Mouse (Mus musculus) midbrain, postnatal 0 days (tissue): ENCODE measurements around the gene Cbs. TPM values are rescaled to one million over a fixed set of nuclear protein-coding genes. Genes with fewer than 3 reads are reported as not detected.

Experiments used
- ATAC-seq: fragments of 200-750 bp; cut with Nextera tagmentation; 2 replicates; pipeline ENCODE4 v1.8.0; 2017; ENCODE audit warnings: moderate number of reproducible peaks, mild to moderate bottlenecking, moderate TSS enrichment, moderate library complexity; ENCODE audit not compliant: low FRiP score
- DNase-seq: peaks from one replicate; pipeline ENCODE4 v3.0.0-alpha.2; 2015; ENCODE audit warnings: low spot score
- H3K27ac ChIP-seq: fragments of 300-500 bp; sonication (generic); 2 replicates; pipeline ENCODE4 v1.5.1; 2014; ENCODE audit warnings: low read depth, mild to moderate bottlenecking, low read length, mixed read lengths
- H3K27me3 ChIP-seq: fragments of 300-500 bp; sonication (generic); 2 replicates; pipeline ENCODE4 v1.6.1; 2014; ENCODE audit warnings: low read length, control low read depth, mixed read lengths; ENCODE audit not compliant: insufficient read depth
- H3K36me3 ChIP-seq: fragments of 300-500 bp; sonication (generic); 2 replicates; pipeline ENCODE4 v1.6.1; 2014; ENCODE audit warnings: low read length, control low read depth, mixed read lengths; ENCODE audit not compliant: insufficient read depth
- H3K4me1 ChIP-seq: fragments of 300-500 bp; sonication (generic); 2 replicates; pipeline ENCODE4 v1.6.1; 2014; ENCODE audit warnings: mild to moderate bottlenecking, control low read depth, antibody characterized with exemption, low read length, mixed read lengths; ENCODE audit not compliant: insufficient read depth
- H3K4me2 ChIP-seq: fragments of 300-500 bp; sonication (generic); 2 replicates; pipeline ENCODE4 v1.6.1; 2014; ENCODE audit warnings: low read depth, mild to moderate bottlenecking, low read length, mixed read lengths; ENCODE audit not compliant: poor library complexity, severe bottlenecking
- H3K4me3 ChIP-seq: fragments of 300-500 bp; sonication (generic); 2 replicates; pipeline ENCODE4 v1.5.1; 2014; ENCODE audit warnings: low read depth, mild to moderate bottlenecking, low read length, moderate library complexity
- H3K9ac ChIP-seq: fragments of 300-500 bp; sonication (generic); replicated peaks from 2 replicates; pipeline ENCODE4 v1.6.1; 2014; ENCODE audit warnings: mild to moderate bottlenecking, low read length, moderate library complexity, mixed read lengths; ENCODE audit not compliant: poor library complexity, severe bottlenecking
- H3K9me3 ChIP-seq: fragments of 300-500 bp; sonication (generic); 2 replicates; pipeline ENCODE4 v1.6.1; 2016; ENCODE audit warnings: low read length, control low read depth
- CTCF ChIP-seq: IDR thresholded peaks from 2 replicates; pipeline ENCODE4 v1.5.1; 2016; ENCODE audit warnings: antibody characterized with exemption, mild to moderate bottlenecking
- WGBS: fragments of 180-500 bp; shearing (Covaris S2); extraction: QIAGEN DNeasy Blood & Tissue Kit; methylation state at CpG from one replicate; pipeline ENCODE4 v1.1.7; 2014; 5-methylcytosine and 5-hydroxymethylcytosine counted together
- polyA plus RNA-seq: library from polyadenylated mRNA; unstranded; fragments of >200 nt; fragmentation: Nextera tagmentation; extraction: Ambion mirVana; gene quantifications from 2 replicates; pipeline ENCODE4 v1.2.1, GENCODE M21; 2015
- total RNA-seq: library from RNA; depleted of rRNA; stranded (reverse); fragments of >200 nt; gene quantifications from 2 replicates; pipeline ENCODE4 v1.2.3, GENCODE M21; 2014

The Cbs gene
- total and polyA plus RNA-seq, 2 experiments from 2014 or later = 16.3 to 29.6 TPM

DNA sequence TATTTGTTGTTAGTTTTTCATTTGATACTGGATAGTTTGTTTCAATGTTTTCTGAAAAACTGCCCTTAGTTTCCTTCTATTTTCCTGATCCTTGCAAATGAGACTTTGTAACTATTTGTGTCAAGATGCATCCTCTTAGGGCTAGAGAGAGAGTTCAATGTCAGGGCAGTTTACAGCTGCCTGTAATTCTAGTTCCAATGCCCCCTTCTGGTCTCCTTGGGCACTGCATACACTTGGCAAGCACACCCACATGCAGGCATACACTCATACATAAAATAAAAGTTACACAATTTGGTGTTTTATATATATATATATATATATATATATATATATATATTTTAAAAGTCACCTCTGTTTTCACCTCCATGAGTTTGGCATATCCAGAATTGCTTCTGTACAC, 25.8 kb upstream of the Cbs start:
- no peak; the same call in 1 of the 2 replicates for TF ChIP-seq CTCF
- Histone ChIP-seq H3K9me3 (no peaks in the 10 kb centered on the region), H3K36me3 (no peaks in the 10 kb centered on the region), H3K9ac (no peak overlapping the region), H3K4me3 (no peak overlapping the region), H3K27me3 (no peaks in the 10 kb centered on the region), H3K4me1 (no peaks in the 10 kb centered on the region; the same call in 1 of the 2 replicates), H3K4me2 (no peak overlapping the region), H3K27ac (no peak overlapping the region)
- DNase-seq (no peak), ATAC-seq (no peak)

DNA sequence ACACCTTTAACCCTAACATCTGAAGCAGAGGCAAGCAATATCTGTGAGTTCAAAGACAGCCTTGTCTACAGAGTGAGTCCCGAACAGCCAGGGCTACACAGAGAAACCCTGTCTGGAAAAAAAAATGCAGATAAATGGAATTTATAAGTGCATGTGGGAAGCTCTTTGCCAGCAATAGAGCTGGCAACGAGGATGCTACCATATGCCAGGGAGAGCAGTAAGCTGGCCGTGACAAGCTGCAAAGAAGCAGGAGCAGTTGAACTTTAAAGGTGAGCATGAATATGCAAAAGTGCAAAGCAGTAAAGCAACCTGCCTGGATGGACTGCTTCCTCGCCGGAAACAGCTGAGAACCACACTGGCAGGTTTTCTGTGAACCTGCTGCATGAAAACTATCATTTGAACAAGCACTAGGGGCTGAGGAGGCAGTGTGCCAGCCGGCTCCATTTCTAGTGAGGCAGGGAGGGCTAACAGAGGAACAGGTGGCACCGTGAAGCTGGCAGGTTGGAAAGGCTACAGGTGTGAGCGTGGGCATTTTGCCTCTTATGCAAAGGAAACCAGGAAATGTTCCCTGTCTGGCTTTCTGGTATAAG, 23.7 kb upstream of the Cbs start:
- 76% methylated on average over 8 of the region's 8 CpGs for whole genome bisulfite sequencing
- peaks cover 7% of the 10 kb centered on the region for H3K4me1 ChIP-seq
- no peak overlapping the region for H3K9ac ChIP-seq
- H3K9me3 ChIP-seq = no peaks in the 10 kb centered on the region
- H3K4me3 ChIP-seq = no peak overlapping the region
- no peaks in the 10 kb centered on the region; the same call in 1 of the 2 replicates for H3K36me3 ChIP-seq
- DNase-seq (peak; percentile 39), ATAC-seq (no peak)
- no peak for TF ChIP-seq CTCF
- H3K27ac ChIP-seq = no peak overlapping the region
- H3K27me3 ChIP-seq = no peaks in the 10 kb centered on the region
- H3K4me2 ChIP-seq = no peak overlapping the region

DNA sequence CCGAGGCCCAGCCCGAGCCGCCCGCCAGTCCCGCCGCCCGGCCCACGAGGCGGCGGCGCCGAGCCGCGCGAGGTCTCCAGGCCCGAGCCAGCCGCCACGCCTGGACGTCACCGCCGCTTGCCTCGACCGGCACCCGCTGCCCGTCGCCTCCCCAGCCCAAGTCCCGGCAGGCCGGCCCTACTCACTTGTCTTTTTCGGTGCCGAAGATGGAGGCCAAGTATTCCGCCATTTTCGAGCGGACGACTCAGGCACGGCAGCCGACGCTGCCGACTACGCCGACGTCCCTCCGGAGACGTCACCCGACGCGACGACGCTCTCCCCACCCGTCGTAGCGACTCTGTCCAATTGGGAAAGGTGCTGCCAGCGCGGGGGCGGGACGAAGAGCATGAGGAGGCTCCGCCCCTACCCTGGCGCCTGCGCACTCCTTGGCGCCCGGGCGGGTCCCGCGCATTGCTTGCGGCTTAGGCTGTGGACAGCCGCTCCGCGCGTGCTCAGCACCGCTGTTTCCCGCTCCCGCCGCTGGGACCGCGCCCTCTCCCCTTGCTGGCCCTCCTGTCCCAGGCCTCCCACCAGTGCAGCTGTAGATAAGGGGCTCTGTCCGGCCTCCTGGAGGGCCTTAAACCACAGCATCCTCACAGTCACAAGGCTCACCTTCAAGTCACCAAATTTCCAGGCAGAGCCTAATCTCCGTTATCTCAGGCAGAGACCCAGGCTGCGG, 21.6 kb upstream of the Cbs start, which contains the start of gene U2af1:
Gene U2af1, minus strand, starts transcription at position 425 of the 718 bp plus-strand sequence.
- TF ChIP-seq CTCF = no peak
- peak within 1 kb of the TSS; percentile 96 for H3K4me3 ChIP-seq
- H3K27ac ChIP-seq = peak within 1 kb of the TSS; percentile 96
- DNase-seq = peak; percentile 99
- no peaks in the 10 kb centered on the region for H3K27me3 ChIP-seq
- H3K9ac ChIP-seq = peak within 1 kb of the TSS; percentile 91
- H3K4me2 ChIP-seq = peak within 1 kb of the TSS; percentile 86
- peaks cover under 1% of the 10 kb centered on the region; the same call in 1 of the 2 replicates for H3K36me3 ChIP-seq
- peak; percentile 99 for ATAC-seq
- H3K4me1 ChIP-seq = peaks cover 7% of the 10 kb centered on the region
- WGBS = under 1% methylated on average over 70 of the region's 77 CpGs
- H3K9me3 ChIP-seq = no peaks in the 10 kb centered on the region

DNA sequence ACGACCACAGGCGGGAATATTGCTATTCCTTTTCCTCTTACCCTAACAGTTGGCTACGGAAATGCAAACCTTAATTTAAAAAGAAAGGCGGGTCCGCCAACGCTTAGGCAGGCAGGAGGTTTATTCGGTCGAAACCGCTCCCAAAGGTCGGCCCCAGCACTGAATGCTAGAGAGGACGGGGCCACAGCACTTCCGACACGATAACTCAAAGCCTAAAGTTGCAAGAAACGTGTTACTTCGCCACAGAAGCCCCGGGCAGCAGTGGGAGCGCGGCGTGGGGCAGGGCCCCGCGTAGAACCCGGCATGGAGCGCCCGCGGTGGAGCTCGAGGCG, 21.1 kb upstream of the Cbs start:
- WGBS = 0% methylated on average over 27 of the region's 27 CpGs
- ATAC-seq = no peak
- TF ChIP-seq CTCF = no peak
- Histone ChIP-seq H3K9me3 (no peaks in the 10 kb centered on the region), H3K9ac (peak overlapping the region; percentile 91), H3K27me3 (no peaks in the 10 kb centered on the region), H3K27ac (peak overlapping the region; percentile 89), H3K4me2 (peak overlapping the region; percentile 71), H3K4me3 (peak overlapping the region; percentile 96), H3K36me3 (peaks cover 6% of the 10 kb centered on the region), H3K4me1 (peaks cover 7% of the 10 kb centered on the region)
- DNase-seq = no peak

DNA sequence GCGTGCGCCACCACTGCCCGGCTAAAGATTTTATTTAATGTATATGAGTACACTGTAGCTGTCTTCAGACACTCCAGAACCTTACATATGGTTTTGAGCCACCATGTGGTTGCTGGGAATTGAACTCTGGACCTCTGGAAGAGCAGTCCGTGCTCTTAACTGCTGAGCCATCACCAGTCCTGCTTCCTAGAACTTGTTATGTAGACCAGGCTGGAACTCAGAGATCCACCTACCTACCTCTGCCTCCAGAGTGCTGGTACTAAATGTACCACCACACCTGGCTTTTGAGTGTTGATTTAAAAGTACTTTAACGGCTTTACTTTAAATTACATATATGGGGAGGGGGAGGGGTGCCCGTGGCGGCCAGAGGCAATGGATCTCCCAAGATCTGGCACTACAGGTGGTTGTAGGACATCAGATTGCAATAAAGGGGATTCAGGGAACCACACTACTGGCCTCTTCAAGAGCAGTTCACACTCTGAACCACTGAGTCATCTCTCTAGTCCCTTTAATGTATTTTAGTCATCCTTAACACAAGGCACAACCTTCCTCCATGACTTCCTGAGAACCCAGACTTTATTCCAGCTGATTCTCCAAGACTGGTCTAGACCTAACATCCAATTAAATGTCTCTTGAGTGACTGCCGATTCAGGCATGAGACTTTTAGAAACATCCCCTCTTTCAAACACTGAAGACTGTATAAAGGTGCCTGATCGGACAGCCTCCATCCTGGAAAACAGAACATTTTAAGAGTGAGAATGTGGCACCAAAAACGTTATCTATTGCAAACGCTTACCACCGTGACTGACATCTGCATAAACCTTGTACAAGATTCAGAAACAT, 20.3 kb upstream of the Cbs start:
- peaks cover 13% of the 10 kb centered on the region for H3K36me3 ChIP-seq
- peak overlapping the region; percentile 96 for H3K4me3 ChIP-seq
- H3K9ac ChIP-seq = peak overlapping the region; percentile 91
- TF ChIP-seq CTCF = no peak
- DNase-seq (no peak), ATAC-seq (no peak)
- peak overlapping the region; percentile 71 for H3K4me2 ChIP-seq
- no peak overlapping the region for H3K27ac ChIP-seq
- H3K4me1 ChIP-seq = peaks cover 7% of the 10 kb centered on the region
- 56% methylated on average over 12 of the region's 12 CpGs for WGBS
- no peaks in the 10 kb centered on the region for H3K9me3 ChIP-seq
- H3K27me3 ChIP-seq = no peaks in the 10 kb centered on the region
